Mouse (Mus musculus) myocyte (in vitro differentiated cells): ENCODE data around the gene AU022751. TPM values are rescaled to one million over a fixed set of nuclear protein-coding genes. Genes with fewer than 3 reads are reported as not detected.
"Not testable (repeated sequence)": the region's sequence is repeated elsewhere in the genome, so short reads cannot be mapped to it uniquely, and the experiment has no call there.

ENCODE experiments used
- H3K27me3 ChIP-seq: one replicate; pipeline ENCODE4 v1.6.1; 2011; ENCODE audit not compliant: control insufficient read depth, insufficient read depth, insufficient read length
- H3K36me3 ChIP-seq: one replicate; pipeline ENCODE4 v1.6.1; 2011; ENCODE audit not compliant: control insufficient read depth, insufficient read depth
- H3K4me2 ChIP-seq: one replicate; pipeline ENCODE4 v1.6.1; 2011; ENCODE audit warnings: low read depth, control low read depth
- H3K4me3 ChIP-seq: one replicate; pipeline ENCODE4 v1.5.1; 2011; ENCODE audit warnings: mild to moderate bottlenecking, control low read depth, moderate library complexity
- H3K79me2 ChIP-seq: one replicate; pipeline ENCODE4 v1.6.1; 2011; ENCODE audit not compliant: control insufficient read depth, insufficient read depth
- H3ac ChIP-seq: one replicate; pipeline ENCODE4 v1.6.1; 2011; ENCODE audit not compliant: control insufficient read depth, insufficient read length
- CEBPB ChIP-seq: IDR thresholded peaks from 2 replicates; pipeline ENCODE4 v1.6.1; 2011; ENCODE audit warnings: mild to moderate bottlenecking, moderate library complexity; ENCODE audit not compliant: poor library complexity, insufficient read depth, severe bottlenecking
- E2F4 ChIP-seq: IDR thresholded peaks from one replicate; pipeline ENCODE4 v1.6.1; 2011; ENCODE audit warnings: mild to moderate bottlenecking, control low read depth, moderate library complexity; ENCODE audit not compliant: insufficient read depth
- MAX ChIP-seq: IDR thresholded peaks from one replicate; pipeline ENCODE4 v1.6.1; 2011; ENCODE audit warnings: low read depth, mild to moderate bottlenecking, control low read depth
- MYOD1 ChIP-seq, 3 experiments: IDR thresholded peaks; one replicate each; pipeline ENCODE4 v1.6.1; 2011; ENCODE audit warnings: control low read depth in 2 of 3, low read depth in 2 of 3, mild to moderate bottlenecking in 2 of 3, moderate library complexity in 1 of 3; ENCODE audit not compliant: insufficient read length in 2 of 3, control insufficient read depth in 1 of 3
- MYOG ChIP-seq, 3 experiments: IDR thresholded peaks; one replicate each; pipeline ENCODE4 v1.6.1; 2011; ENCODE audit warnings: control low read depth in 2 of 3, low read depth in 2 of 3, mild to moderate bottlenecking in 2 of 3; ENCODE audit not compliant: insufficient read length in 2 of 3, control insufficient read depth in 1 of 3, insufficient read depth in 1 of 3
- POLR2A ChIP-seq: IDR thresholded peaks from one replicate; pipeline ENCODE4 v1.6.1; 2011; ENCODE audit warnings: low read depth, mild to moderate bottlenecking, control low read depth, moderate library complexity; ENCODE audit not compliant: insufficient read length
- POLR2AphosphoS2 ChIP-seq: IDR thresholded peaks from one replicate; pipeline ENCODE4 v1.6.1; 2011; ENCODE audit warnings: low read depth, control low read depth; ENCODE audit not compliant: insufficient read length
- REST ChIP-seq: IDR thresholded peaks from one replicate; pipeline ENCODE4 v1.6.1; 2011; ENCODE audit warnings: mild to moderate bottlenecking, control low read depth, moderate library complexity; ENCODE audit not compliant: insufficient read depth, insufficient read length
- SRF ChIP-seq: IDR thresholded peaks from one replicate; pipeline ENCODE4 v1.6.1; 2011; ENCODE audit warnings: low read depth; ENCODE audit not compliant: control insufficient read depth, insufficient read length
- TCF12 ChIP-seq: IDR thresholded peaks from one replicate; pipeline ENCODE4 v1.6.1; 2011; ENCODE audit warnings: mild to moderate bottlenecking, control low read depth; ENCODE audit not compliant: poor library complexity, insufficient read depth, severe bottlenecking
- TCF3 ChIP-seq: IDR thresholded peaks from one replicate; pipeline ENCODE4 v1.6.1; 2011; ENCODE audit warnings: low read depth, control low read depth; ENCODE audit not compliant: insufficient read length
- USF1 ChIP-seq: IDR thresholded peaks from one replicate; pipeline ENCODE4 v1.6.1; 2011; ENCODE audit warnings: low read depth, mild to moderate bottlenecking, control low read depth, moderate library complexity
- polyA plus RNA-seq: library from polyadenylated mRNA; unstranded; fragments of >200 nt; fragmentation: generic; extraction: Trizol; gene quantifications from one replicate; pipeline ENCODE4 v1.2.1, GENCODE M21; 2012; ENCODE audit warnings: missing spikeins

The AU022751 gene
- not detected for polyA plus RNA-seq

- Histone ChIP-seq H3K4me3 (no peak within 1 kb of the TSS), H3K79me2 (no peaks in the 10 kb centered on the region), H3K36me3 (no peaks in the 10 kb centered on the region), H3K4me2 (no peak within 1 kb of the TSS), H3ac (no peak within 1 kb of the TSS), H3K27me3 (no peaks in the 10 kb centered on the region)
- TF ChIP-seq POLR2AphosphoS2 = no peak
- TF ChIP-seq MAX = no peak
- no peak for TF ChIP-seq TCF12
- no peak for TF ChIP-seq CEBPB
- no peak for TF ChIP-seq MYOG (IDR thresholded peaks at IDR 0.05; ENCODE audit: control insufficient read depth in 1 of 3, insufficient read depth in 1 of 3, insufficient read length in 2 of 3, low read depth in 2 of 3)
- no peak for TF ChIP-seq POLR2A
- no peak for TF ChIP-seq SRF
- no peak for TF ChIP-seq E2F4
- no peak for TF ChIP-seq TCF3
- no peak for TF ChIP-seq USF1
- no peak for TF ChIP-seq MYOD1 (IDR thresholded peaks at IDR 0.05; ENCODE audit: control insufficient read depth in 1 of 3, insufficient read length in 2 of 3, low read depth in 2 of 3)
- TF ChIP-seq REST = no peak
Observed at GRCm38 (mm10) chrX:6082954-6083680, at the start of gene AU022751. AU022751 (minus strand) TSS chrX:6083419.

- H3K4me3 ChIP-seq = no peak overlapping the region
- no peak overlapping the region for H3ac ChIP-seq
- no peaks in the 10 kb centered on the region for H3K36me3 ChIP-seq
- TF ChIP-seq CEBPB (no peak), TCF12 (no peak), REST (no peak), MAX (no peak), POLR2A (no peak), SRF (no peak), POLR2AphosphoS2 (no peak), USF1 (no peak), TCF3 (no peak), MYOD1 (IDR thresholded peaks at IDR 0.05; ENCODE audit: control insufficient read depth in 1 of 3, insufficient read length in 2 of 3, low read depth in 2 of 3) (no peak), E2F4 (no peak), MYOG (IDR thresholded peaks at IDR 0.05; ENCODE audit: control insufficient read depth in 1 of 3, insufficient read depth in 1 of 3, insufficient read length in 2 of 3, low read depth in 2 of 3) (no peak)
- no peaks in the 10 kb centered on the region for H3K79me2 ChIP-seq
- no peaks in the 10 kb centered on the region for H3K27me3 ChIP-seq
- H3K4me2 ChIP-seq = no peak overlapping the region
Observed at GRCm38 (mm10) chrX:6091996-6092757, 9.0 kb upstream of the AU022751 start.

GRCm38 (mm10) chrX:6091547-6091946 lies 8.3 kb upstream of the AU022751 start:
- Histone ChIP-seq H3K27me3 (no peaks in the 10 kb centered on the region), H3K4me3 (no peak overlapping the region)

GRCm38 (mm10) chrX:6061563-6061962 lies 21.7 kb downstream of the AU022751 start:
- no peaks in the 10 kb centered on the region for H3K79me2 ChIP-seq
- H3K4me3 ChIP-seq = no peak overlapping the region
- H3K4me2 ChIP-seq = no peak overlapping the region
- no peaks in the 10 kb centered on the region for H3K36me3 ChIP-seq
- TF ChIP-seq TCF12 = no peak
- no peak for TF ChIP-seq TCF3
- no peak for TF ChIP-seq REST
- no peak for TF ChIP-seq E2F4
- TF ChIP-seq MYOG (IDR thresholded peaks at IDR 0.05; ENCODE audit: control insufficient read depth in 1 of 3, insufficient read depth in 1 of 3, insufficient read length in 2 of 3, low read depth in 2 of 3) = no peak
- TF ChIP-seq MYOD1 (IDR thresholded peaks at IDR 0.05; ENCODE audit: control insufficient read depth in 1 of 3, insufficient read length in 2 of 3, low read depth in 2 of 3) = no peak
- TF ChIP-seq CEBPB = no peak
- TF ChIP-seq MAX = no peak
- TF ChIP-seq SRF = no peak
- no peak for TF ChIP-seq POLR2A
- no peak for TF ChIP-seq USF1
- no peak for TF ChIP-seq POLR2AphosphoS2
- H3ac ChIP-seq = no peak overlapping the region
- H3K27me3 ChIP-seq = no peaks in the 10 kb centered on the region

More at GRCm38 (mm10) chrX:6091547-6091946, 8.3 kb upstream of the AU022751 start:
- Histone ChIP-seq H3K4me2 (no peak overlapping the region), H3K79me2 (no peaks in the 10 kb centered on the region), H3ac (no peak overlapping the region), H3K36me3 (no peaks in the 10 kb centered on the region)
- TF ChIP-seq MYOG (IDR thresholded peaks at IDR 0.05; ENCODE audit: control insufficient read depth in 1 of 3, insufficient read depth in 1 of 3, insufficient read length in 2 of 3, low read depth in 2 of 3) = no peak
- no peak for TF ChIP-seq POLR2AphosphoS2
- TF ChIP-seq USF1 = no peak
- no peak for TF ChIP-seq TCF3
- TF ChIP-seq MYOD1 (IDR thresholded peaks at IDR 0.05; ENCODE audit: control insufficient read depth in 1 of 3, insufficient read length in 2 of 3, low read depth in 2 of 3) = no peak
- no peak for TF ChIP-seq CEBPB
- no peak for TF ChIP-seq E2F4
- TF ChIP-seq SRF = no peak
- TF ChIP-seq REST = no peak
- TF ChIP-seq TCF12 = no peak
- no peak for TF ChIP-seq MAX
- no peak for TF ChIP-seq POLR2A

- H3K4me3 ChIP-seq, H3K79me2 ChIP-seq, H3ac ChIP-seq, H3K27me3 ChIP-seq, H3K4me2 ChIP-seq, H3K36me3 ChIP-seq: not testable (repeated sequence)
Observed at GRCm38 (mm10) chrX:6047936-6048614, 35.1 kb downstream of the AU022751 start.

GRCm38 (mm10) chrX:6047066-6047935 lies 35.9 kb downstream of the AU022751 start, which contains the start of gene Nudt11:
Nudt11 (plus strand) TSS chrX:6047453.
- not testable (repeated sequence) for H3K79me2 ChIP-seq, H3K36me3 ChIP-seq, H3K4me3 ChIP-seq, H3K27me3 ChIP-seq, H3ac ChIP-seq, H3K4me2 ChIP-seq
